Mouse (Mus musculus): ENCODE measurements at regions not wholly inside any gene's neighbourhood (a gene's known extent, or its start where the extent isn't known, plus 50 kb on each side); places are given as distances from the start of the nearest gene placed in this dataset.

DNA sequence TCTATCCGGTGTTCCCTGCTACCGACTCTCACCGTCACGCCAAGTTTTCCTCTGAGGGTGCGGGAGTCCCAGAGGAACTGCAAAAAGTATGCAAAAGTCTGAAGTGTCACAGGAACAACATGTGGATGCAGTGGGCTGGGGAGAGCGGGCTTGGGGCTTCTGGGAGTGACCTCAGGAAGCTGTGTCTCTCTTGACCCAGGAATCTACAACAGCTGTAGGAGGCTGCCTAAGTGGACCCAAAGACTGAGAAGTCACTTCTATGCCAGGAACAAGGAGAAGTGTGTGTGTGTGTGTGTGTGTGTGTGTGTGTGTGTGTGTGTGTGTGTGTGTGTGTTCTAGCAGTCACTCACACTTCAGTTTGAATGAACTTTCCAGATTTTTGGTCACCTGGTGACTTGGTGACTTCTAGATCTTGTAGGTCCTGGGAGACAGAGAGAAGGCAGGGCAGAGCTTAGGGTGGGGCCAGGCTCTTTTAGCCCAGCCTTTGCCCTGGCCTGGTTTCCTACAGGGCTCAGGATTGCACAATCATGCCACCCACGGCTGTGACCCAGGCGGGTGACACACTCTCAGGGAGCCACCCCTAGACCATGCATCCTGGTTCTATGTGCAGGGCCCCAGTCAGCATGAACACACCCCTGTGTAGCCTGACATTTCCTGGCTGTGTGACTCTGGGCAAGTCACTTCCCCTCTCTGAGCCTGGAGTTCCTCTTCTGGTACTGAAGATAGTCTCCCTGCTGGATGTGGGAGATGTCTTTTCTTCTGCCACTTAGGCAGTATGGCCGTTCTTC lies 70.2 kb upstream of the Tmem189 start:
- no peak for DNase-seq (ENCODE audit: low spot score in 2 of 2)

DNA sequence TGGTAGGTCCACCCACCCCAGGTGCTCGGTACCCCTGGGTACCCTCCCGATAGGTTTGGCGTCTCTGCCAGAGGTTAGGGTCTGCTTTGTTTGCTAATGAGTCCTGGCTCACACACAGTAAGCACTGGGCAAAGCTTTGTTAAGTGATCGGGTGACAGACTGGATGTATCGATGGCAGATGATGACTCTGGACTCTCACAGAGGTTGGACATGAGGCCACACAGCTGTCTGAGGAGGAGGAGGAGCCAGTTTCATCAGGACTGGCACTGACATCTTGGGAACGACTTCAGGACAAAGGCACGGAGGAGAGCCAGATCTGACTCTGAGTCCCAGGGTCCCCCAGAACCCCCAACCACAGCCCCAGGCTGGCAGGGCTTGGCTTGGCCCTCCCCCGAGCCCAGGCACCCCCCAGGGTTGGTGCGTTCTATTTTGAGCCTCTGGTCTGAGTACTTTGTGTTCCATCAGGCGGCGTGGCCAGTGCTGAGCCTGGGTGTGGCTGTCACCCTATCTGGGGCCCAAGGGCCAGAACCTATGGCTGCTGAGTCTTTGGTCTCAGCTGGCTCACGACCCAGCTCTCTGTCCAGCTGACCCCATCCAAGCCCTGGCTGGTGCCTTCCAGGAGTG lies 67.6 kb upstream of the Tmem189 start:
- DNase-seq (ENCODE audit: low spot score in 2 of 2), result no peak

DNA sequence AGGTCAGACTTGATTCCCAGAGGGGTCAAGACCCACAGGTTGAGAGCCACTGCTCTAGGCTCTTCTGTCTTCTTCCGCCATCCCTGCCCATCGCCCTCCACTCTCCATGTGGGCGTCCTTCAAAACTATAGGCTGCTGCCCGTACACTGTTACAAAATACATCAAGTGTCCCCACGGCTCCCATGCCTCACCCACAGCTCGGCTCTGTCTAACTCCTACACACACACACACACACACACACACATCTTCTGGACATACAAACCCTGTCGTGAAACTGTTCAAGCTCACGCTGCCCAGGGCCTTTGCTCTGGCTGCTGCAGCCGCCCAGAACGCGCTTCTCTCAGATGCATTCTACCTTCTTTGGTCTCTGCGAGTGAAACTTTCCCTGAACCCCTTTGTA lies 67.1 kb upstream of the Tmem189 start:
- DNase-seq (ENCODE audit: low spot score in 2 of 2), result no peak

DNA sequence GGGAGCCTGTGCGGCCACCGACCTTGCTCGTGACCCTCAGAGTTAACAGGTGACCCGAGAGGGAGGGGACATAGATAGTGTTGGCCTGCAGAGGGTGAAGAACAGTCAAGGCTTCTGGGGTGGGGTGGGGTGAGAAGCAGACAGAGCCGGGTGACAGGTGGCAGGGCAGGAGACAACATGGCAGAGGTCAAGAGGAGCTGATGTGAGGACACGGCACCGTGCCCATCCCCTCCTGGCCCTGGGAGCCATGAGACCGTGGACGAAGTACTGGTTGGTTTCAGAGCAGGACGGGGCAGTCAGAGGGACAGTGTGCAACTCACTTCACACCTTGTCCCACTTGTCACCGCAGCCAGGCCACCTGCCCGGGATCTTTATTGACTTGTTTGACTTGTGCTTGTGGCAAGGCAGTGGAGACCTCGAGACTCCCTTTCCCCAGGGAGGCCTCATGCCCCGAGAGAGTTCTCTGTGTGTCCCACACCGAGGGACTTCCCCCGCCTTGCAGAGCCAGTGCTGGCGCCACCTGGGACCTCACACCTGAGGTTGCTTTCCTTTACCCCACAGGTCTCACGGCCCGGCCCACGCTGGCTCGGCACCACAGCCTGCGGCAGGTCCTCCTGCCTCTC lies 65.4 kb upstream of the Tmem189 start:
- no peak for DNase-seq (ENCODE audit: low spot score in 2 of 2)

DNA sequence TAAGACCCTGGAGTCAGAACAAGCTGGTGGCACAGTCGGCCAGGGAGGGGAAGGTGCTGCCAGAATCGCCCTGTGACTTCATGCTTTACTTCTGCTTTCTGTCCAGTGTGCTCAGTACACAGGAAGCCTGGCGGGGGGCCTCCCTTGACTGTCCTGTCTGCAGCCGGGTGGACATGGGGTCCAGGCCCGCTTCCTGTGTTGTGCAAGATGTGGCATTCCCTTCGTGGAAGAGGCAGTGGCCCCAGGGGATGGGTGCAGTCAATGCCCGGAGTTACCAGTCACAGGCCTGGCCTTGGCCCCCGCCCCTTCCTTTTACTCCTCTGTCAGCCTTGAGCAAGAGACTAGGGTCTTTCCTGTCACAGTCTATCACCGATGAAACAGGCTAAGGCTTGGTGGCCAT lies 64.3 kb upstream of the Tmem189 start:
- DNase-seq (ENCODE audit: low spot score in 2 of 2), result peak in 1 of 2 experiments; percentile 18

DNA sequence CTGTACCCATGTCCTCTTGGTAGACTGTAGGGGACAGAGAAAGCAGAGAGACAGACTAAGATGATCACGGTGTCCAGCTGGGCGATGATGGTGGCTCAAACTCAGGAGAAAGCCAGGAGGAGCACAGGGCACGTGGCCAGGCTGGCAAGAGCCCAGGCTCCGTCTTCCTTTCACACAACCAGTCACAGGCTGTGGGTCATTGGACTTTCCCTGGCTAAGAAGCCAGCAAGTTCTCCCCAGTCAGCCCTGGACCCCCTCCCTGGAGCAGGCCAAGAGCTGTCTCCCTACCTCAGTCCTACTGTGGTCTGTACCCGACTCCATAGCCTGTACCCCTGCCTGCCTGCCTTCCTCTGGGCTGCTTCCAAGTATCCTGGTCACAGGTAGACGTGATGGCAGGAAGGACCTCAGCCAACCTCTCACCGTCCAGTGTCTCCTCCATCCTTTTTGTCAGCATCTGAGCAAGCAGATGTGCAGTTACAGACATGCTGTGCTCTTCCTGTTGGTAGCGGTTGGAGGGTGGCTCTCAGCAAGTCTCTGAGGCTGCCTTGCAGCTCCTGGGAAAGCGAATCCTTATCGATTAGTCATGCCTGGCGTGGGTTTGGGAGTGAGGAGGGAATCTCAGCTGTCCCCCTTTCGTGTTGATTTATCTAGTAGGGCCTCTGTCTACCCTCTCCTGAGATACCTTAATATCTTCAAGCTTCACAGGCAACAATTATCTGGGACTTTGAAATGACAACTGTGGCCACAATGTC lies 63.4 kb upstream of the Tmem189 start:
- DNase-seq (ENCODE audit: low spot score in 2 of 2), result peak in 1 of 2 experiments; percentile 25

DNA sequence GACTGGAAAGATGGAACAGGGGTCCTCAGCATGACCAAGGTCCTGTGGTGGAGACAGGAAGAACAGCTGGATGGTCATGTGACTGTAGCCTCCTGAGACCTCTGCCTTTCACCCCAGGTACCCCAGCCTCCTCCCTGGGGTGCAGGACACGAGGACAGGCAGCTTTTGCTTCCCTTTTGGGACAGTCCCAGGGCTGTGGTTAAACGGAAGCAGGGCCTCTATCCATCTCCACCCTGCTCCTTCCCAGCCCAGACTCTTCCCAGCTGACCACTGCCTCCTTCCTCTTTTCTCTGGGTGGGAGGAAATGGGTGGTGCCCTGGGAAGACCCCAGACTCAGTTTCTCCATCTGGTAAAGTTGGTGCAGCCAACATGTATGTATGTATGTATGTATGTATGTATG lies 62.0 kb upstream of the Tmem189 start:
- DNase-seq (ENCODE audit: low spot score in 2 of 2), result no peak

DNA sequence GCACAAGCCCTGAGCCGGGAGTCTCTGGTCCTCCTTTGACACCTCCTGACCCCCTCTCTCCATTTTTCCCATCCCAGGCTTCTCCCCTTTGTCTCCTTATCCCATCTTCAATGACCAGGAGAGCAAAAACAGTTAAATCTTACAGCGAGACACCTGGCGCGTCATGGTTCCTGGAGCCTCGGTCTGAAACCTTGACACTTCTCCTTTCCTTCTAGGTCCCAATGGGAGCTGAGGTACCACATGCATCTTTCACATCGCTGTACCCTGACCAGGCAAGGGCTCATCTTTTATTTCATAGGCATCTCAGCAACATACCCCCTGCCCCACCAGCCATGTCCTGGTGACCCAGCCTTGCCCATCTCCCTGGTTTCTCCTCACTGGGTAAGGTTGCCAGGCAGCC lies 58.7 kb upstream of the Tmem189 start:
- no peak for DNase-seq (ENCODE audit: low spot score in 2 of 2)

DNA sequence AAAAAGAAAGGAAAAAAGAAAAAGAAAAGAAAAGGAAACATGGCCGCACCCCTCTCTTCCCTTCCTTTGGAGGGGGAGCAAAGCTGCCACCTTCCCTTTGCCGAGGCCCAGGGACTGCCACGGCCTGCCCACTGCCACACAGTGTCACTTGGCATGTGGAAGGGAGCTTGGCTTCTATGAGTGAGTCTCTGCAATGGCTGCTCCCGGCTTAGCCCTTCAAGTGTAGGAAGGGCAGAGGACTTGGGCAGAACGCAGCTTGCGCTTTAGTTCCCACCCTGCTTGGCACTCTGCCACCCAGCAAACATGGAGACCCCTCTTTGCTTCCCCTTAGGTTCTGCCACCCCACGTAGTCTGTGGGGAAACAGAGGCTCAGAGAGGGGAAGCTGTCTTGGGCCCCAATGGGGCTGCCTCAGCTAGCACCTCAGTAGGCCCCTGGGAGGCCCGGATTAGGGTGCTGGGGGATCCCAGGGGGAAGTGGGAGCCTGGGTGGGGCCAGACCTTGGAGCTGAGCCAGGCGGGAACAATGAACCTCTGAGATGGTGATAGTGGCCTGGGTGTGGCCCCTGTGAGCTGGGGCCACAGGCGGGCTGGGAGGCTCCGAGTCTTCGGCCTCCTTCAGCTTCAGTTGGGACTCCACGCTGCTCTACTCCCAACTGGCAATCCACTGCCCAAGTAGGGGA lies 57.7 kb upstream of the Tmem189 start:
- no peak for DNase-seq (ENCODE audit: low spot score in 2 of 2)

DNA sequence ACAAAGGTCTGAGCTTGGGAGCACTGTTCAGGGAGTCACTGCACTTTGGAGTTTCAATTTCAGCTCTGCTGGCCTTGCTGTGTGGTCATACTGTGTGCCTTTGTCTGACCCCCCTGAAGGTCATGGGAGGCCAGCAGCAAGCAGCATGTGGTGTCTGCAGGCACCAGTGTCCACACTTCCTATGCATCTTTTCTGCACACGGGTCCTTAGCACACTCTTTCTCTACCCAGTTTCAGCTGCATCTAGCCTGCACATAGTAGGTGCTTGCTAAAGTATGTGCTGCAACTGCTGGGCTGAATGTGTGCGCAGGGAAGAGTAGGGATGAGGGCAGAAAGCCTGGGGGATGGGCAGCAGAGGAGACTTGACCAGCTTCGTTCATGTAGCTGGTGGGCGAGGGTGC lies 56.7 kb upstream of the Tmem189 start:
- DNase-seq (ENCODE audit: low spot score in 2 of 2), result no peak

DNA sequence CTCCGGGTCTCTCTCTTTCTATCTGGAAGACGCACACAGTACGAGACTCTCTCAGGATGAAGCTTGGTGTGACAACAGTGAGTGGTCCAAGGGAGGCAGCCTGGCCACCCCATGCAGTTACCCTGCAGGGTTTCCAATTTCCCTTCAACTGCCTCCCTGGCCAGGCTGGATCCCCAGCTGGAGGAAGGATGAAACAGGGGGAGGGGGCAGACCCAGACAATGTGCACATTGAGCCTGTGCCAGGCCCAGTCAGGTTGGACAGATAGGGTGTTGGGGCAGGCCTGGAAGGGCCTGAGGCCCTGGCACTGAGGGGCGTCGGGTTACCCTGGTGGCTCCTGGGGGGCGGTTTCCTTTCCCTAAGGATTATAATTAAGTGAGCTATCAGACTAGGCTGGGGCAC lies 55.8 kb upstream of the Tmem189 start:
- no peak for DNase-seq (ENCODE audit: low spot score in 2 of 2)

DNA sequence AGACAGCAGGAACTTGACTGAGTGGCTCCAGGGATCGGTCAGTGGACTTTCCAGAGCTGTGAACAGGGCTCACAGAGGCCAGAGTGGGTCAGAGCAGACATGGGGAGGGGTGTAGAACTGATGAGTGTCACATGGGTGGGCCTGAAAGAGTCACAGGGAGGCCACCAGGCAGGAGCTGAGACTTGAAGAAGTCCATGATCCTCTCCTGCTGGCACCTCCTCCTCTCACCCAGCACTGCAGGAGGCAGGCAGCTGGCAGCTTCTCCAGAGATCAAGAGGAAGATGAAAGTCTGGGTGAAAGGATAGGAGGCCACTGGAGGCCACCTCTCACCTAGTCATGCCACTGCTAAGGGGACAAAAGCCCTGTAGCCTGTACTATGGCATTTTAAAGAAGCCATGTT lies 54.5 kb upstream of the Tmem189 start:
- DNase-seq (ENCODE audit: low spot score in 2 of 2), result no peak

DNA sequence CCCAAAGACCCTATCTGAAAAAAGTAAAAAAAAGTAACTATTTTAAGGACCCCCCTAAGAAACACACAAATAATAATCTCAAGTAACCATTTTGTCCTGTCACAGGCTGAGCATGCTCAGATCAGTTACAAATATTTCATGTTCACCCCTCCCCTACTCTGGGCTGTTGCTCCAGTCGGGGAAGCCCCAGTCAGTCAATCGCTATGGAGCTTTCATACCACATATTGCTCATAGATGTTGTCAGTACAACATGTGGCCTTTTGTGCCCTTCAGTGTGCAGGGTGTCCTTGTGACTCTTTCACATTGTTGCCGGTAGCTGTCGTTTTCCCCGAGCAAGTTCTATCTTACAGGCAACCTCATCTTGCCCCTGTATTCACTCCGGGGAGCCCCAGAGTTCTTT lies 52.9 kb upstream of the Tmem189 start:
- DNase-seq (ENCODE audit: low spot score in 2 of 2), result no peak

DNA sequence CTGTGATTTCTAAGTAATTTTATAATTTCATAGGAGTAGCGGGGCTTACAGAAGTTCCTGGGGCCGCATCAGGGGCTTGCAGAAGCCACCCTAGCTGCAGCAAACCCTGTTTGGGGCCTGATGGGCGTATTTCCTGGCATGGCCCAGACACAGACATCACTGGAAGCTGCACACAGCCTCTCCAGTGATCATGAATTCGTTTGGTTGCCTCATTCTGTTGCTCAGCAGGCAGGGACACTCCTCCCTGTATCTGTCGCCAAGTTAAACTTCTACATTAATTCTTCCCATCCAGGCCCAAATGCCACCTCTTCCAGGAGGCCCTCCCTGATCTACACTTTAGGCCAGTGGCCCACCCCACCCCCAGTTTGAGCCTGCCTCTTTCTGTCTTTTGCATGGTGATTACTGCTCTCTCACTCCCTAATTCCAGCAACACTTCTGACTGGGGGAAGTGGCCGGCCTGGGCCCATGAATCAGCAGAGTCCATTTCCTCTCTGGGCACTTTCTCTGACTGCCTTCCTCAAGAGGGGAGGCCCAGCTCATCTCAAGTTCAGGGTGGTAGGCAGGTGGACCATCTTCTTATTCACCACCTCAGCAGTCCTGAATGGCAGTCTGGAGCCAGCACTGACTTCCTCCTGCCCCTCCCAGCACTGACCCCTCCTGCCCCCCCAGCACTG lies 51.0 kb upstream of the Tmem189 start:
- no peak for DNase-seq (ENCODE audit: low spot score in 2 of 2)

Measured in left cerebral cortex, adult 18-20 months (tissue).